In genomic region chr19:3339187-3339586, GRCm38 (mm10) we compare ENCODE assay signal across 21 mouse cellular contexts. TPM values are rescaled to one million over a fixed set of nuclear protein-coding genes. Genes with fewer than 3 reads are reported as not detected.
"Had no signal": no experiment of that assay in that cellular context is flagged by ENCODE, and none has a peak within 500 bp of the region (broad histone marks: within the 10 kb centered on the region; RNA-seq: fewer than 3 reads in every experiment).

No protein-coding gene starts in this region.

- H3K9me3 ChIP-seq: limb, embryonic 15.5 days; liver, embryonic 13.5 days; midbrain, embryonic 13.5 days; neural tube, embryonic 13.5 days; stomach, embryonic 15.5 days had no signal

- DNase-seq: kidney, adult 18-20 months; kidney, postnatal 36 days; layer of hippocampus, postnatal 36 days; left cerebral cortex, postnatal 4 days; liver, embryonic 13.5 days; lung, embryonic 14.5 days; lung, postnatal 4 days; retina, postnatal 1 day; right cerebral cortex, postnatal 25 days; spleen, adult 18-20 months; thymus, postnatal 25 days had no signal

- H3K9ac ChIP-seq: limb, embryonic 12.5 days; limb, embryonic 15.5 days; liver, embryonic 13.5 days; lung, embryonic 14.5 days; midbrain, embryonic 13.5 days; neural tube, embryonic 13.5 days; stomach, embryonic 15.5 days had no signal

- H3K27ac ChIP-seq: kidney, postnatal 0 days; left cerebral cortex, adult 2 months; limb, embryonic 12.5 days; limb, embryonic 15.5 days; liver, embryonic 13.5 days; midbrain, embryonic 13.5 days; neural tube, embryonic 13.5 days; stomach, embryonic 15.5 days had no signal

- H3K4me3 ChIP-seq: left cerebral cortex, adult 2 months; limb, embryonic 12.5 days; limb, embryonic 15.5 days; liver, embryonic 13.5 days; midbrain, embryonic 13.5 days; myocyte; neural tube, embryonic 13.5 days; stomach, embryonic 15.5 days had no signal

- H3K4me1 ChIP-seq: limb, embryonic 12.5 days had no signal

- H3K36me3 ChIP-seq: limb, embryonic 12.5 days; limb, embryonic 15.5 days; liver, embryonic 13.5 days; midbrain, embryonic 13.5 days; neural tube, embryonic 13.5 days; stomach, embryonic 15.5 days had no signal

- H3K4me2 ChIP-seq: limb, embryonic 12.5 days; limb, embryonic 15.5 days; liver, embryonic 13.5 days; lung, embryonic 14.5 days; midbrain, embryonic 13.5 days; neural tube, embryonic 13.5 days; stomach, embryonic 15.5 days had no signal

- H3K27me3 ChIP-seq: limb, embryonic 12.5 days; limb, embryonic 15.5 days; liver, embryonic 13.5 days; midbrain, embryonic 13.5 days; neural tube, embryonic 13.5 days; stomach, embryonic 15.5 days had no signal

- ATAC-seq: inflammation-experienced regulatory T-cells, adult 6 months; intestine, embryonic 16.5 days; midbrain, embryonic 13.5 days had no signal

RNA-seq across cellular contexts. Expression of gene Tesmin, which starts 49.5 kb away (rescaled TPM):
- polyA plus RNA-seq: inflammation-experienced regulatory T-cells, adult 6 months; neural tube, embryonic 13.5 days had no signal
